Mouse (Mus musculus) heart, postnatal 14 days (tissue): ENCODE measurements around the gene Rnaseh2b. TPM values are rescaled to one million over a fixed set of nuclear protein-coding genes. Genes with fewer than 3 reads are reported as not detected.

Experiments
- DNase-seq, 2 experiments: peaks; one replicate each; pipeline ENCODE4 v3.0.0; 2021 to 2022
- intact Hi-C: fragments of 180-260 bp; cut with DNase I; formaldehyde crosslinking; loops from one replicate; pipeline ENCODE4 v1.15.1; 2025
- total RNA-seq, 2 experiments: library from RNA; stranded (reverse); gene quantifications; 2 replicates each; pipeline ENCODE4 v1.2.3; 2021

The Rnaseh2b gene
- total RNA-seq, 2 experiments from 2014 or later: 10.3 to 13.0 TPM

GRCm38 (mm10) chr14:62417501-62417900 is 125.1 kb downstream of the Rnaseh2b start:
- DNase-seq: no peak
- intact Hi-C loops: no loop called here

GRCm38 (mm10) chr14:62422265-62422664 is 129.9 kb downstream of the Rnaseh2b start:
- no peak for DNase-seq
- intact Hi-C loops: no loop called here

Other genes starting within 250 kb of the Rnaseh2b start
- gene Dleu7, start 458 bp downstream of the Rnaseh2b start, total RNA-seq: under 1 TPM in 1 of 2 experiments, not detected in 1; 0.17 TPM
- gene Gucy1b2, start 163.7 kb downstream of the Rnaseh2b start, total RNA-seq: not detected